Comparison of ENCODE assay signal across 17 mouse cellular contexts in the genomic region with DNA sequence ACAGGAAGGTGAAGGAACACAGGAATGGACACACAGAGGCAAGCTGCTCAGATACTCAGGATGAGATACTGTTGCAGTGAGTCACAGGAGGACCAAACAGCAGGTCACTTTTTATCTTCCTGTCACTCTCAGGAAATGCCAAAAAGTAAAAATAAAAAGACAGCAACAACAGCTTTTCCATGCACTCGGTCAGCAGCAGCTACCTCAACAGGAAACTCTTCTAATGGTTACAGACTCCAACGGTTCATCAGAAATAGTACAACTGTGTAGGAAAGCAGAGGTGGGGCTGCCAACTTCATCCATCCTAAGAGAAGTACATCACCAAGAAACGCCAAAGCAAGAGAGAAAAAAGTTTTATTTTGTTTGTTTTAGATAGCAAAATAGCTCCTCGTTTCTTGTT.
DNase-seq lines count a peak whose midpoint lies in the region; TF ChIP-seq lines count a peak whose summit lies in the region.
"Had no signal": no experiment of that assay in that cellular context is flagged by ENCODE, and none has a peak within 500 bp of the region (broad histone marks: within the 10 kb centered on the region; RNA-seq: fewer than 3 reads in every experiment).

No protein-coding gene starts in this region.

- H3K4me1 ChIP-seq in kidney, adult 2 months (ENCODE audit: control insufficient read depth, insufficient read depth, low read length): no peaks in the 10 kb centered on the region

- no peaks in the 10 kb centered on the region for H3K27me3 ChIP-seq in kidney, adult 2 months (replicated peaks; ENCODE audit: control insufficient read depth, insufficient read depth, low read length)
- H3K27me3 ChIP-seq: CH12.LX; embryonic facial prominence, embryonic 15.5 days; forebrain, embryonic 15.5 days; heart, embryonic 12.5 days; hindbrain, embryonic 15.5 days had no signal

- no peak overlapping the region for H3K4me3 ChIP-seq in kidney, adult 2 months (ENCODE audit: insufficient read depth, low read depth, low read length)
- H3K4me3 ChIP-seq: embryonic facial prominence, embryonic 15.5 days; forebrain, embryonic 15.5 days; heart, embryonic 12.5 days; hindbrain, embryonic 15.5 days had no signal

- WGBS in kidney, adult 2 months: 40% methylated on average over 4 of the region's 4 CpGs

- no peak for TF ChIP-seq POLR2A in kidney, adult 2 months (IDR thresholded peaks at IDR 0.05; ENCODE audit: low read depth, low read length)

- no peak for TF ChIP-seq CTCF in kidney, adult 2 months (conservative IDR thresholded peaks at IDR 0.05; ENCODE audit: insufficient read depth, insufficient read length, low read depth, low read length)

- intact Hi-C loops in heart, postnatal 10 days (cut with DNase I): no loop called here

- peak overlapping the region; percentile 74 for H3K27ac ChIP-seq in kidney, adult 2 months (ENCODE audit: insufficient read depth, low read depth, low read length)
- H3K27ac ChIP-seq: embryonic facial prominence, embryonic 15.5 days; forebrain, embryonic 15.5 days; hindbrain, embryonic 15.5 days had no signal

- DNase-seq in adrenal gland, adult (ENCODE audit: inconsistent age in 2 of 2, low spot score in 1 of 2): peak; percentile 20 to 72
- no peak for DNase-seq in adrenal gland, postnatal 10 days
- peak; percentile 54 for DNase-seq in kidney, adult 2 months
- no peak for DNase-seq in kidney, adult 18-20 months
- peak; percentile 26 for DNase-seq in kidney, adult 9 months
- DNase-seq in kidney, postnatal 14 days: peak; percentile 24
- no peak for DNase-seq in heart, postnatal 10 days
- DNase-seq in embryo, embryonic 9.5 days (ENCODE audit: extremely low spot score): no peak
- DNase-seq: cerebellum, adult 18-20 months; cerebellum, adult 9-11 months; gastrocnemius, postnatal 25 days; heart, postnatal 36 days had no signal

- H3K36me3 ChIP-seq in kidney, adult 2 months (ENCODE audit: control insufficient read depth, insufficient read depth, low read length): no peaks in the 10 kb centered on the region
- H3K36me3 ChIP-seq: embryonic facial prominence, embryonic 15.5 days; forebrain, embryonic 15.5 days; heart, embryonic 12.5 days; hindbrain, embryonic 15.5 days had no signal

Comparison
In these comparisons a context has a peak if more than half of its experiments do, and no peak if none do; other contexts are left out.
1. DNase-seq: peak in adrenal gland, adult (2 of 2), kidney, adult 2 months (single experiment), kidney, adult 9 months (single experiment) and kidney, postnatal 14 days (single experiment); none in adrenal gland, postnatal 10 days (single experiment), kidney, adult 18-20 months (single experiment), heart, postnatal 10 days (0 of 2) and embryo, embryonic 9.5 days (single experiment).